Mouse (Mus musculus) limb, embryonic 11.5 days (tissue): Measurements from ENCODE around the gene Zfp426. TPM values are rescaled to one million over a fixed set of nuclear protein-coding genes. Genes with fewer than 3 reads are reported as not detected.

ENCODE experiments used
- ATAC-seq: fragments of 200-750 bp; cut with Nextera tagmentation; 2 replicates; pipeline ENCODE4 v1.8.0; 2017; ENCODE audit warnings: low read depth; ENCODE audit not compliant: insufficient number of reproducible peaks, low FRiP score, low TSS enrichment
- DNase-seq: peaks from one replicate; pipeline ENCODE4 v3.0.0-alpha.2; 2015; ENCODE audit warnings: low spot score
- H3K27ac ChIP-seq: fragments of 300-500 bp; sonication (generic); replicated peaks from 2 replicates; pipeline ENCODE4 v1.5.1; 2014; ENCODE audit warnings: low read depth, mild to moderate bottlenecking, low read length
- H3K27me3 ChIP-seq: fragments of 300-500 bp; sonication (generic); 2 replicates; pipeline ENCODE4 v1.6.1; 2014; ENCODE audit warnings: mild to moderate bottlenecking, low read length, mixed read lengths; ENCODE audit not compliant: control insufficient read depth, insufficient read depth
- H3K36me3 ChIP-seq: fragments of 300-500 bp; sonication (generic); 2 replicates; pipeline ENCODE4 v1.6.1; 2014; ENCODE audit warnings: mild to moderate bottlenecking, low read length, moderate library complexity, mixed read lengths; ENCODE audit not compliant: control insufficient read depth, insufficient read depth
- H3K4me1 ChIP-seq: fragments of 300-500 bp; sonication (generic); 2 replicates; pipeline ENCODE4 v1.6.1; 2014; ENCODE audit warnings: low read length, mixed read lengths; ENCODE audit not compliant: control insufficient read depth, insufficient read depth
- H3K4me2 ChIP-seq: fragments of 300-500 bp; sonication (generic); 2 replicates; pipeline ENCODE4 v1.6.1; 2014; ENCODE audit warnings: low read depth, mild to moderate bottlenecking, moderate library complexity; ENCODE audit not compliant: severe bottlenecking
- H3K4me3 ChIP-seq: fragments of 300-500 bp; sonication (generic); 2 replicates; pipeline ENCODE4 v1.5.1; 2014; ENCODE audit warnings: low read depth, low read length
- H3K9ac ChIP-seq: fragments of 300-500 bp; sonication (generic); 2 replicates; pipeline ENCODE4 v1.6.1; 2014; ENCODE audit warnings: mild to moderate bottlenecking, low read length
- H3K9me3 ChIP-seq: fragments of 300-500 bp; sonication (generic); 2 replicates; pipeline ENCODE4 v1.6.1; 2016; ENCODE audit warnings: low read length; ENCODE audit not compliant: control insufficient read depth
- WGBS: fragments of 180-500 bp; shearing (Covaris S2); extraction: QIAGEN DNeasy Blood & Tissue Kit; methylation state at CpG from one replicate; pipeline ENCODE4 v1.1.7; 2014; 5-methylcytosine and 5-hydroxymethylcytosine counted together
- polyA plus RNA-seq: library from polyadenylated mRNA; unstranded; fragments of >200 nt; fragmentation: Nextera tagmentation; extraction: Ambion mirVana; gene quantifications from 2 replicates; pipeline ENCODE4 v1.2.1, GENCODE M21; 2014

Gene Zfp426
- polyA plus RNA-seq, 1 experiment from 2014 or later = 27.1 TPM

- Histone ChIP-seq H3K27me3 (no peaks in the 10 kb centered on the region), H3K36me3 (peaks cover 18% of the 10 kb centered on the region), H3K4me3 (no peak overlapping the region), H3K4me1 (peaks cover under 1% of the 10 kb centered on the region; the same call in 1 of the 2 replicates), H3K9me3 (no peaks in the 10 kb centered on the region), H3K4me2 (no peak overlapping the region), H3K27ac (no peak overlapping the region), H3K9ac (no peak overlapping the region; the same call in 1 of the 2 replicates)
- WGBS = 86% methylated on average over 3 of the region's 3 CpGs
- ATAC-seq (no peak), DNase-seq (no peak)
Measured at GRCm38 (mm10) chr9:20514016-20514415, 21.5 kb upstream of the Zfp426 start.

GRCm38 (mm10) chr9:20512714-20513113 is 20.2 kb upstream of the Zfp426 start:
- DNase-seq (no peak), ATAC-seq (no peak)
- H3K27me3 ChIP-seq = no peaks in the 10 kb centered on the region
- no peaks in the 10 kb centered on the region for H3K9me3 ChIP-seq
- 87% methylated on average over 8 of the region's 8 CpGs for WGBS
- H3K9ac ChIP-seq = no peak overlapping the region
- H3K4me1 ChIP-seq = no peaks in the 10 kb centered on the region
- no peak overlapping the region for H3K27ac ChIP-seq
- H3K36me3 ChIP-seq = peaks cover 18% of the 10 kb centered on the region
- H3K4me3 ChIP-seq = no peak overlapping the region
- no peak overlapping the region for H3K4me2 ChIP-seq

- WGBS = 89% methylated on average over 4 of the region's 4 CpGs
- ATAC-seq = no peak
- no peak overlapping the region for H3K27ac ChIP-seq
Measured at GRCm38 (mm10) chr9:20511645-20512044, 19.1 kb upstream of the Zfp426 start.

GRCm38 (mm10) chr9:20510346-20510745 is 17.8 kb upstream of the Zfp426 start:
- Histone ChIP-seq H3K36me3 (peaks cover 18% of the 10 kb centered on the region), H3K27ac (no peak overlapping the region), H3K4me3 (no peak overlapping the region), H3K4me1 (no peaks in the 10 kb centered on the region), H3K27me3 (no peaks in the 10 kb centered on the region), H3K9ac (no peak overlapping the region), H3K9me3 (no peaks in the 10 kb centered on the region), H3K4me2 (no peak overlapping the region)
- WGBS = 67% methylated on average over 1 of the region's 1 CpGs
- ATAC-seq = no peak
- DNase-seq = no peak

More at GRCm38 (mm10) chr9:20511645-20512044, 19.1 kb upstream of the Zfp426 start:
- Histone ChIP-seq H3K36me3 (peaks cover 14% of the 10 kb centered on the region), H3K4me3 (no peak overlapping the region), H3K4me2 (no peak overlapping the region), H3K4me1 (no peaks in the 10 kb centered on the region), H3K9me3 (no peaks in the 10 kb centered on the region), H3K9ac (no peak overlapping the region), H3K27me3 (no peaks in the 10 kb centered on the region)
- no peak for DNase-seq

GRCm38 (mm10) chr9:20509676-20510075 is 17.1 kb upstream of the Zfp426 start:
- Histone ChIP-seq H3K27me3 (no peaks in the 10 kb centered on the region), H3K9me3 (no peaks in the 10 kb centered on the region), H3K27ac (no peak overlapping the region), H3K4me1 (no peaks in the 10 kb centered on the region), H3K9ac (no peak overlapping the region), H3K36me3 (peaks cover 18% of the 10 kb centered on the region), H3K4me2 (no peak overlapping the region), H3K4me3 (no peak overlapping the region)
- 81% methylated on average over 3 of the region's 3 CpGs for WGBS
- DNase-seq (no peak), ATAC-seq (no peak)

GRCm38 (mm10) chr9:20504801-20505200 is 12.3 kb upstream of the Zfp426 start:
- ATAC-seq (no peak), DNase-seq (no peak)
- 90% methylated on average over 5 of the region's 5 CpGs for WGBS
- Histone ChIP-seq H3K36me3 (peaks cover 27% of the 10 kb centered on the region), H3K27me3 (no peaks in the 10 kb centered on the region), H3K9me3 (no peaks in the 10 kb centered on the region), H3K4me3 (no peak overlapping the region), H3K9ac (no peak overlapping the region), H3K4me1 (no peaks in the 10 kb centered on the region), H3K27ac (no peak overlapping the region), H3K4me2 (no peak overlapping the region)

GRCm38 (mm10) chr9:20493281-20493680 is 735 bp upstream of the Zfp426 start:
- DNase-seq (no peak), ATAC-seq (no peak)
- H3K27me3 ChIP-seq = no peaks in the 10 kb centered on the region
- peak overlapping the region; percentile 53 for H3K4me2 ChIP-seq
- peak overlapping the region; percentile 91 for H3K4me3 ChIP-seq
- no peaks in the 10 kb centered on the region for H3K9me3 ChIP-seq
- H3K36me3 ChIP-seq = no peaks in the 10 kb centered on the region; the same call in 1 of the 2 replicates
- WGBS = 9% methylated on average over 9 of the region's 9 CpGs
- H3K9ac ChIP-seq = no peak overlapping the region
- peaks cover 6% of the 10 kb centered on the region; the same call in 1 of the 2 replicates for H3K4me1 ChIP-seq
- peak overlapping the region; percentile 88; the same call in 1 of the 2 replicates for H3K27ac ChIP-seq

- ATAC-seq (no peak), DNase-seq (no peak)
- H3K36me3 ChIP-seq = no peaks in the 10 kb centered on the region
- peak overlapping the region; percentile 91 for H3K9ac ChIP-seq
- H3K27me3 ChIP-seq = no peaks in the 10 kb centered on the region
- no peaks in the 10 kb centered on the region for H3K9me3 ChIP-seq
- H3K27ac ChIP-seq = peak overlapping the region; percentile 88
- 14% methylated on average over 20 of the region's 20 CpGs for WGBS
- peak overlapping the region; percentile 53 for H3K4me2 ChIP-seq
- H3K4me1 ChIP-seq = peaks cover 6% of the 10 kb centered on the region; the same call in 1 of the 2 replicates
- peak overlapping the region; percentile 91 for H3K4me3 ChIP-seq
Measured at GRCm38 (mm10) chr9:20491858-20492526, 554 bp downstream of the Zfp426 start.
